Mouse (Mus musculus) erythroblast, adult 5-6 weeks (primary cell): ENCODE data around the gene Dglucy. TPM values are rescaled to one million over a fixed set of nuclear protein-coding genes. Genes with fewer than 3 reads are reported as not detected.

Experiments
- ATAC-seq: replicated peaks from 2 replicates; pipeline ENCODE4 v1.8.0; 2016; ENCODE audit warnings: moderate number of reproducible peaks, mild to moderate bottlenecking, moderate TSS enrichment, inconsistent platforms; ENCODE audit not compliant: poor library complexity, low FRiP score, severe bottlenecking
- total RNA-seq, 2 experiments: library from RNA; stranded (forward) in 1 of 2; stranded (reverse) in 1 of 2; fragments of 150-400 nt in 1 of 2; fragments of 200-764, 138-1000 nt in 1 of 2; gene quantifications; 2 replicates each; pipeline versions ENCODE4 v1.2.3 to v1.2.4; 2015 to 2017; ENCODE audit warnings: low replicate concordance in 2 of 2

Dglucy gene
- total RNA-seq (2015; ENCODE audit: low replicate concordance) (6.1 and 7.7 TPM in 2 replicates), total RNA-seq (2017; ENCODE audit: low replicate concordance) (1.1 and 11.8 TPM in 2 replicates)

DNA sequence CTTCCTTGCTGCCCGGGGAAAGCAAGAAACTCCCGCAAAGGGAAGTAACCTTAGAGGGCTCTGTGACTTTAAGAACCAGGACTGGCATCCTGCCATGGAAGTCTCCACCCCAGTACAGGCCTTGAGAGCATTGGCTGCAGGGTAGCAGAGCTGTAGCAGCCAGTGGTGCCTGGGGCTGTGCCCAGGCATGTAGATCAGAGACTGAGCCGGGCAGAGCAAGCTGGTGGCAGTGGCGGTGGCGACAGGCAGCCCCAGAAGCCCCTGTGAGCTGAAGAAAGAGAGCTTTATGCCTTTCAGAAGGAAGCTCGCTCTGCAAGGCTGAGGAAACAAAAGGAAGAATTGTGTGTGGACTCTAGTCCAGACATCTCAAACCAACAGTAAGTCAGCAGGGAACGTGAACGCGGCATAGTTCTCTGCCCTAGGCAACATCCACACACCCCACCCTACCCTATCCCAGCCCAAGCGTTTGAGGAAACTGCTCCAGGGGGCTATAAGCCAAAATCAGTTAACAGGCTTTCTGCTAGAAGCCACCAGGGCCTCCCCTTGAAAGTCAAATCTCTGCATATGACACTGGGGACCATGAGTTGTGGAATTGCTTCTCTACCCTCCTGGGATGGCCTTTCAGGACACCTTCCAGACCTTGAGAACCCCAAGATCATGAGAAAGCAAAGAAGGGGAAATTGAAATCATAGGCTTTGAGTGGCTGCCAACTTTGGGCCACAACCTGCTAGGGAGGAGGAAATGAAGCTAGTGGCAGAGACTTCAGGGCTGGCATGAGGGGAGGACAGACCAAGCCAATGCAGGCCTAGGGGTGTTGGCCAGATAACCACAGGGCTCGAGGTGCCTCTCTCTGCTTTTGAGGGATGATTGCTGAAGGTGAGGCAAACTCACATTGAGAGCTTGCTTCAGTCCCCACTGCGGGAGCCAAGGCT lies at the start of gene Dglucy:
TSS of gene Dglucy (plus strand) at position 124 of the 932 bp plus-strand sequence.
- peak; percentile 67 for ATAC-seq

DNA sequence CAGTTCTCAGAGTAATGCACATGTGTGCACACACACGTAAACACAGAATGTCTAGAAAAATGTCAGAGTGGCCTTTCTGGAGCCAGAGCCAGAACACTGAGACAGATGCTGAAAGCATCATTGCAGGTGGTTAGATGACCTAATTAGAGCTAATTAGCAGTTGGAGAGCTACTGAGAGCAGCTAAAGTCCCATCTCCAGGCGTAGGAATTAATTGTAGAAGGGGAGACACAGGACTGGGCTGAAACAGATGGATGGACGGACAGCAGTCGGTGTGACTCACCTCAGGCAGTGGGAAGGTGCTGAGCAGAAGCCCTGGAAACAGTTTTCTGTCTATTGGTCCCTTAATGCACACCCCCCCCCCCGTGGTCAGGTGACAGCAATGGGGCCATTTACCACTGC lies 43.7 kb upstream of the Dglucy start:
- no peak for ATAC-seq

DNA sequence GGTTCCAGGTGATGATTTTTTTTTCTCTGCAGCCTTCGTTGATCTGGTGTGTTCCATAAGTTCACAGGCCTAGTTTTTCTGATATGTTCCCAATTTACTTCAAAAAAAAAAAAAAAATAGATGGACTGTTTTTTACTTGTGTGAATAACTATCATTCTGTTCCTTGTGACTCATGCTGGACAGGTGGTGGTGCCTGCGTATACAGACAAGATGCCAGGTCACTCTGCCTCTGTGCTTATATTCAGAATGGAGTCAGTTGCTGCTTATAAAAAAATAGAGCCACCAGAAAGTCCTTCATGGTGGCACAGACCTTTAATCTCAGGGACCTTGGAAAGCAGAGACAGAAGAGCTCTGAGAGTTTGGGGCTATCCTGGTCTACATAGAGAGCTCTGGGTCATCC lies 43.3 kb upstream of the Dglucy start:
- ATAC-seq, result no peak

DNA sequence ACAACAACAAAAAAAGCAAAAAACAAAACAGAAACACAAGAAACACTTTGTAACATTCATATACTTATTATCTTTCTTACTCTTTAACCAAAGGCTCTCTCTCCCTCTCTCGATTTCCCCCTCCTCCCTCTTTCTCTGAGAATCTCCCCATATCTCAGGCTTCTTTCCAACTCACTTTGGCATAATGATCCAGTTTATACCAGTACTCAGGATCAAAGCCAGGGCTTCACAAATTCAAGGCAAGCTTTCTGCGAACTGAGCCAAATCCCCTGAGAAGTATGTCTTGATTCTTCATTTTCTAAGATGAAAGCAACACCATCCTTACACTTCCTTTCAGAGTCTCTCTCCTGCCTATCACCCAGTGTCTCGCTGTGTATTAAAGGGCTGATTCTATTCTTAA lies 40.4 kb upstream of the Dglucy start:
- no peak for ATAC-seq

DNA sequence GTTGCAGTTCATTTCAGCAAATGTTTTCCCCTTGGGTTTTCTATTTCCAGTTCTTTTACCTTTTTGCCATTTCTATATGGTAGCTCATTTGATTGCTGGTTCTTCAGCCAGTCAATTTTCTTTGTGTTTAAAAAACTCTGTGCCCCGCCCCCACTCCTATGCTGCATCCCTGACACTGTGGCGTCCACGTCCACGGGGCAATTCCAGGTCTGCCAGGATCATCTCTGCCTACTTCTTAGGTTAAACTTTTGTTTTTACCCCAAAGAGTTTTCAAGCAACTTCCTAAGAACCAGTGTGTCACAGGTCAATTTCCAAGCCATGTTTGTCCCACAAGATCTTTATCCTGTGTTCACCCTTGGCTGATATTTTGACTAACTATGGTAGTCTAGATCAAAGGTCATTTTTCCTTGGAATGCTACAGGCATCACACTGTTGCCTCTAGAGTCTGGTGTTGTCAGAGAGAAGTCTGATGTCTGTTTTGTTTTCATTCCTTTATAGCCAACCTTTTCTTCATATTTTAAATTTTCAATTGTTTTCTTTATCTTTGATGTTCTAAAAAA lies 39.8 kb upstream of the Dglucy start:
- no peak for ATAC-seq

DNA sequence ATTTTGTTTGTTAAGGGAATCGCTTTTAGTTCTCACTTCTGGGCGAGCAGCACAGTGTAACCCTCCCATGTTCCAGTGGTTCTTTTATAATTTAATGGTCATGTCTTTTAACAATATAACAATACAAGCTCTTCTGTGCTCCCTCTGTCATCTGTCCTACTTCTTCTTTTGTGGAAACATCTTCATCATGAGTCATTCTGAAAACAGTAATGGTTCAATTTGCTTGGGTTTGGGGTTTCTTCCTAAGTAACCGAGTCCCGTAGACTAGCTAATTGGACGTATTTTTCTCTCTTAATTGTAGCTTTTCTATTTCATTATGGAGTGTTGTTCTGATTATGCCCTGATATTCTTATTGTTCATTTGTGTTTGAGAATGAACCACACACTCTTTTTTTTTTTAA lies 38.5 kb upstream of the Dglucy start:
- no peak for ATAC-seq

DNA sequence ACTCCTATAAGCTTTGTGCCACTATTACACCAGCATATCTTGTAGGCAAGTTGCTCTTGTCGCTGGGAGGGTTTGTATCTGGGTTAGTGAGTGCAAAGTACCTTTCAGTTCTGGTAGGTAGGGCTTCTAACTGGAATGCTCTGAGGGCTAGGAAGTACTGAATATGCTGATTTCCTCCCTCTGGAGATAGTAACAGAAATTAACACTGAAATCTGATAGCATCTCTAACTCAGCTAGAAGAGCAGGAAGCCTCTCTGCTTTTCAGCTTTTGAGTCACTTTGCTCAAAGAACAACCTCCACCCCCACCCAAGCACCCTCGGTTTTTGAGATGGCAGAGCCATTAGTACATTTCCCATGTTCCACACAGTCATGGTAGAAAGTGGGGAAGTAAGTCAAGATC lies 36.4 kb upstream of the Dglucy start:
- ATAC-seq, result no peak

DNA sequence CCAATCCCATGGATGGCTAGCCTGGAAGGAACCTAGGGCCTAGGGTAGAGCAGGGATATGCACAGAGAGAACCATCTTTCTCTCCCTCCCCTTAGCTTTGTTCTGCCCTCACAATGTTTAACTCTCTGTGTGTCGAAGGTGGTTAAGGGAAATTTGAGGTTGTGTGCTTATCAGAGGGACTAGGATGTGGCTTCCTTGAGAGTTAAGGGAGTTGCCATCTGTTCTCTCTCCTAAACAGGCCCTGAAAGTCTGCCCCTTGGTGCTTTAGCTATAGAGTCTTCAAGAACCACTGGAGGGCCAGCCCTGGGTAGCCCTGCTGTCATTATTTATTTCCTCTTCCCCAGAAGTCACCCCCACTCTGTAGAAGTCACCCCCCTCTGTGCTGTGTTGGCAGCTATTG lies 25.9 kb upstream of the Dglucy start:
- no peak for ATAC-seq

DNA sequence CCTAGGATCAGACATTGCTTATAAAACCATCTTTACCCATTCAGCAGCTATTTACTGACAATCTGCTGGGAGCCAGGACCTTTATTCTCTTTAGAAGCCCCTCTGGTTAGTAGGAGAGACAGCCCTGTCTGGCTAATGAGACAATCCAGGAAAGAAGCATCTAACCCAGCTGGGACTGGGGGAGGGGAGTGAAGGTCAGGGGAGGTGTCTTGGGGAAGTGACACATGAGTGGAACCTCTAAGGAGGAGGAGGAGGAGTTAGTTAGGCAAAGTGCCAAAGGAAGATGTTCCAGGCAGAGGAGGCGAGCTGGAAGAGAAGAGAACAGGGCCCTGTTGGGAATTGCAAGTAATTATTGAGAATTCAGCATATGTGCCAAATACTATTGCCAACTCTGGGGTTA lies 25.1 kb upstream of the Dglucy start:
- ATAC-seq, result no peak

DNA sequence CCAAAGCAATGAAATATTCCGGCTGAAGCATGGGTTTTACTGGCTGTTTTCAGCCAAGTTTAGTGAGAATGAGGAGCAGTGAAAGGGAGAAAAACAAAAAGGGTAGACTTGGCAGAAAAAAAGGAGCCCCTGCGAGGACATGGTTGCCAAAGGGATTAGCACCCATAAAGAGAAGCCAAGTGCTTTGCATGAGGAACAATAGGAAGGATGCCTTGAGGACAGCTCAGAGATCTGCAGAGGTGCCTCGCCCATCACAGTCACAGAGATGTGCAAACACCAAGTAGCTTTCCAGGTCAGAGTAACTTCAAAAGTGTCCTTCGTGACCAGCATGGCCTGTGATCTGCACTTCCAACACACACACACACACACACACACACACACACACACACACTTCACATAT lies 21.4 kb upstream of the Dglucy start:
- ATAC-seq, result no peak

DNA sequence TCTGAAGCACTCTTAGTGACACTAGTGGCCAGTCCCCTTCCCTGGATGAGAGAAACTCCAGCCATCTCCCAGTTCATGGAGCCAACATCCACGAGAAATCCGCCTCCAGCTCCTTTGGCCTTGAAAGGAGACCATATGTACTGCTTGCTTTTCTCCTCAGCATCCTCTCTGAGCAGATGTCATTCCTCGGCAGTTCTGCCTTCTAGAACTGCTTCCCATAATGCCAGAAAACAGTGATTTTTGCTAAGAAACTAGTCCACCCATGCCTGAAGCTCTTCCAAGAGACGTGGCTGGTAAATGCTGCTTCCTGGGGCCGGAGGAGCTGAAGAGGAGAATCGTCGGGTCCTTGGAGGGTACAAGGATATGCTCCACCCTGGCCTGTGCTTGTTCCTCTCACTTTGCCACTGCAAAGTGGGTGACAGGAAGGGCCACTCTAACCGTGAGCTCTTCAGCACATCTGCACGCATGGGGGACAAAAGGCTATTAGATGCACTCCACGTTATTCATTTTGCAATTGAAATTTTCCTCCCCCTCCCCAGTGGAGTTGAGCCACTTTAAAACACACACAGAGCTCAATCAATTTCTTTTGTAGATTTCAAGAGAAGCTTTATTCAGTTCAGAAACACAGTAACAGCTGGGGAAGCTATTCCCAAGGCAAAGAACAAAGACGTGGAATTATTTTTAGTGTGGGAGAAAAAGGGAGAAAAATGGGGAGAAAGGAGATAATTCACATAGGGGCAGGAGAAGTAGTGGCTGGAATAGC lies 16.0 kb upstream of the Dglucy start:
- no peak for ATAC-seq

DNA sequence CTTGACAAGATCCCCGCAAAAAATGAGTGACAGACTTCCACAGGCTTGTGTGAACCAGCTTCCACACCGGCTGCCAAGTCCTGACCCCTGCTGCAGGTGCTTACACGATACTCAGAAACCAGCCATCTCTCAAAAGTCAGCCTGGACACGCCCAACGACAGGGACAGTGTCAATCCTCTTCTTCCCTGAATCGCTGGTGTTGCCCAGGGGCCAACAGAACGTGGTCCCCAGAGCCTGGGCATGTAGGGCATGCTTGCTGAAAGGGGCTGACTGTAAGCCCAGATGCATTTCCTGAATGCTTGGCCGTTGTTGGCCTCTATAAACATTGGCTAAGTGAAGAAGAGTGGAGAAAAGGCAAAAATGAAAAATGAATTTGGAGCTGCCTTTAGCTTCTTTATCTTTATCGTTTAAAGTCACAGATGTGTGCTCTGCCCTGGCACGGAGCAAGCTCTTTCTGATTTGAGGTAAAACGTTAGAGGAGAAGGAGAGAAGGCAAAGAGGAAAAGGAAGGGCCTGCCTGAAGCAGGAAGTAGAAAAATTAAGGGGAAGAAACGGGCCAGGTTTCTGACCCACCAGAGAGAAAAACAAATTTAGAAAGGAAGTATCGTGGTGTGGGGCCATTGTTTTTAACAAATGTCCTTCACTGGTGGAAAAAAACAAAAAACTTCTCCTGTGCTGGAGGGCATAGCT lies 14.4 kb upstream of the Dglucy start:
- no peak for ATAC-seq

DNA sequence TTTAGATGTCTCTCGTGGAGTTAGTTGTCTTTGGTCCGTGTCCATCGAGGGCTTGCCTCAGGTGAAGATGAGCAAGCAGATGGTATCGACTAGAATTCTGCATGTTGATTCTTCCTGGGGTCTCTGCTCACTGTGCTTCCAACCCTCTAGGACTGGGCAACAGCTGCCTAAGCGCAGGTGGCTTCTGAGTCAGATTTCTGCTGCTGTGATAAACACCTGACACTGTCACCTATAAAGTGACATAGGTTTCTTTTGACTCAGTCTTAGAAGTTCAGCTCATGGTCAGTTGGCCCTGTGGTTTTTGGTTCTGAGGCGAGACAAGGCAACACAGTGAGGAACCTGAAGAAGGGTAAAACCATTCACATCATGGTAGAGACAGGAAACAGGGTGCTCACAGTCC lies 9.0 kb upstream of the Dglucy start:
- ATAC-seq, result no peak

DNA sequence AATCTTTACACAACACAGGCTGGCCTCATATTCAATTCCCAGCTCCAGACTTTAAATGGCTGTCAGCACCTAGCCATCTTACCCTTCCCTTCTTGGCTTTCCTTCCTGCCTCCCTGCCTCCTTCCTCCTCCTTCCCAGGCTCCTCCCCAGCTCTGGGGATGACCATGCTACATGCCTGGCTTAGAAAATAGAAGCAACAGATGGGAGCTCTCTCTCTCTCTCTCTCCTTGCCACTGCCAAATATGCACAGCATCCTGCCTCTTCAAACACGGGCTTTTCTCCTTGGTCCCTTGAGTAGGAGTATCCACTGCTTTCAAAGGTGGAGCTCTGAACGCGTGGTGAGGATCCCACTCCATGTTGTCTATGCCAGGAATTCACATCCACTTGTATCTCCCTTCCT lies 8.1 kb upstream of the Dglucy start:
- ATAC-seq, result no peak

DNA sequence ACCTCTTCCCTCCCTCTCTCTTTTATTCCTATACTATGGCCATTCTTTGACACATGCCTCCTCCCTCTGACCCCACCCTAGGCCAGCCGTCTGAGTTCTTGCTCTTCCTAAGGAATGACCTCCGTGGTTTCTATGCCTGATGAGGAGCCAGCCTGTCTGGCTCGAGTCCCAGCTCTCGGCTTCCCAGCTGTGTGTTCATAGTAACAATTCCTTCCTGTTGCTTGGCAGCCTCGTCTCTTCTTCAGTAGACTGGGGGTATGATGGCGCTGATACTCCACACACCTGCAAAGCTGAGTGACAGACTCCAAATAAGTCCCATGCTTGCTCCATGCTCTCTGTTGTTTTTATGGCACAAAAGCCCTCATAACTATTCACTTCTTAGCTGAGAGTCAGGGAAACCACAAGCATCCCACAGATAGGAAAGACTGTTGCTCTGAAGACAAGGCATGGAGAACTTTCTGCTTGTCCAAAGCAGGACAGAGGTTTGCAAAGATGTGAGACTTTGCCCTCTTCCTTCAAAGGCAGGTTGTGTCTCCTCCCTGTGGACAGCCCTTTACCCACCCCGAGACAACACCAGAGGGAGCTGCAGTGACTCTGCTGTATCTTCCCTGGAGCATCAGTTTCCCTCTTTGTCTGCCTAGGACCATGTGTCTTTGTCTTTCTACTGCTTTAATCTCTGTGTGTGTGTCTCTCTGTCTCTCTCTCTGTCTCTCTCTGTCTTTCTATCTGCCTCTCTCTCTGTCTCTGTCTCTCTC lies 6.5 kb upstream of the Dglucy start:
- no peak for ATAC-seq

DNA sequence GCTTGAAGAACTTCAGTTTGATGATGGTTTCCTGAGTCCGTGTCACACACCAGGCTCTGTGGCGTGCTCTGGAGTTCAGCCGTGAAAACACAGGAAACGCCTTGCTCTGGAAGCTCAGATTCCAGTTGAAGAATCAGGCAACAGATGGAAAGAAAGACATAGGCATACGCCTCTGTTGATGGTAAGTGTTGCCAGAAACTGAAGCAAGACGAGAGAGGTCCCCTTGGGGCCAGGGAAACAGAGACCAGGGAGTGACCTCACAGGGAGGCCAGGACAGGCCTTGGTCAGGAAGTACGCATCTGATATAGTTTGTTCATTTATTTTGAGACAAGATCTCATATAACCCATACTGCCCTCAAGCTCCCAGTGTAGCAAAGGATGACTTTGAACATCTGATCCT lies 4.1 kb upstream of the Dglucy start:
- ATAC-seq, result no peak

DNA sequence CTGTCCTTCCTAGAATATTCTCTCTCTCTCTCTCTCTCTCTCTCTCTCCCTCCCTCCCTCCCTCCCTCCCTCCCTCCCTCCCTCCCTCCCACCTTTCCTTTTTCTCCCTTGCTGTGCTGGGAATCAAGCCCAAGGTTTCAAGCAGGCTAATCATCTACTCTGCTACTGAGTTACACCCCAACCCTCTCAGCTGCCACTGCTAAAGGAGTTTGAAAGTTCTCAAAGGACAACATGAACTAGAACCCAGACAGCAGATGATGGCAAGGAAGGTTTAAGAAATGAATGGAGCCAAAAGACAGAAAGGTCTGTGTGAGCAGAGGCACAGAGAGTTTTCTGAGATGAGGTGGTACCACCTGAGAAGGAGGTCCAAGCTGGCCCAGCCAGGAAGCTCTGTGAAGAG lies 3.6 kb upstream of the Dglucy start:
- ATAC-seq, result no peak

DNA sequence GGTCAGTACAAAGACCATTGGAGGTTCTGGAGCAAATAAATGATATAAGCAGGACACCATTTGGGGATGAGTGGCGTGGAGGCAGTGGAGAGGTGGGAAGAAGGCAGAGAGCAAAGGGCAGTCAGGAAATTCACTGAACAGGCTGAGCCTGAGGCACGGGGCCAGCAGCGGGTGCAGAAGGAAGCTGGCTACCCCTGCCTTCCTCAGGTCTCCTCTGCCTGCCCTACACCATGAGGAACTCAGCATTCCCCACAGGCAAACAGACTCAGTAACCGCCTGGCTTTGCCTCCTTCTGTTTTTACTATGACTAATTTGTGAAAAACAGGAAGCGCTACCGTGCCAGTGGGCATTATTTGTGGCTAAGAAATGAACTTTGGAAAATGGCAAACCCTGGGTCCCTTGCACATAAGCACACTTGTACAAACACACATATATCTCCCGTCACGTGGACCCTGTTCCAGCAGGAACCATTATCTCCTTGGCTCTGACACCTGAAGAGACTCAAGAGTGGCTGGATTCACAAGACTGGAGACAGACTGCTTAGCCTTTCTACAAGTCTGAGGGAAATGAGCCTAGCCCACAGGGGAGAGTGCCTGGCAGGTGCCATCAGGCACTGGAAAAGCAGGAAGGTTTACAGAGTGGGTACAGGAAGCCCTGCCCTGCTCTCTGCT lies 2.8 kb upstream of the Dglucy start:
- no peak for ATAC-seq

DNA sequence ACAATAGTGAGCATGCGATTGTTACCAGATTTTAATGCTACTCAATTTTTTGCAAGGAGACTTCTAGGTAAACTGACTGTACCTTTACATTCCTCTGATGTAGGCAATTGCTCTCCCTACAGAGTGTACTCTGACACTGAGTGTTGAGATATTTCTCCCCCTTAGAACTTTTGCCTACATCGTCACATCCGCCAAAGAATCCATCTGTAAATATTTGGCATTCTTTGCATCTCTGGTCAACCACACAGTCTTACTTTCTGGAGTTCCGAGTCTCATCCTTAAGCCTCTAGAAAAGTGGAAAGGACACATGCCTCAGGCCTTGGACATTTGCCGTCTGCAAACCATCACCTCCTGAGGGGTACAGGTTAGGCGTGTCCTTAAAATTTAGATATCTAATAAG lies 1.9 kb upstream of the Dglucy start:
- ATAC-seq, result no peak
